Mouse (Mus musculus): Measurements from ENCODE around the gene Gprc5b. TPM values are rescaled to one million over a fixed set of nuclear protein-coding genes. Genes with fewer than 3 reads are reported as not detected.

Gprc5b gene
- polyA plus RNA-seq, 1 experiment from 2014 or later = 9.7 TPM

GRCm38 (mm10) chr7:118999857-119000256 lies 4.8 kb upstream of the Gprc5b start:
- no peak for ATAC-seq (ENCODE audit: insufficient number of reproducible peaks, insufficient read depth, low FRiP score, low TSS enrichment, low read depth)
- Histone ChIP-seq H3K36me3 (no peaks in the 10 kb centered on the region), H3K27me3 (peaks cover 3% of the 10 kb centered on the region; the same call in 1 of the 2 replicates)

GRCm38 (mm10) chr7:118996137-118996837 lies 1.3 kb upstream of the Gprc5b start:
- H3K36me3 ChIP-seq = no peaks in the 10 kb centered on the region
- H3K4me3 ChIP-seq = peak overlapping the region; percentile 70; the same call in 1 of the 2 replicates
- no peak overlapping the region for H3K9ac ChIP-seq
- H3K27ac ChIP-seq = no peak overlapping the region
- peaks cover 3% of the 10 kb centered on the region; the same call in 1 of the 2 replicates for H3K27me3 ChIP-seq
- no peaks in the 10 kb centered on the region for H3K9me3 ChIP-seq
- WGBS = 8% methylated on average over 13 of the region's 13 CpGs
- peak overlapping the region; percentile 94 for H3K4me2 ChIP-seq
- H3K4me1 ChIP-seq = peaks cover 32% of the 10 kb centered on the region
- ATAC-seq (ENCODE audit: insufficient number of reproducible peaks, insufficient read depth, low FRiP score, low TSS enrichment, low read depth) = no peak; the same call in 1 of the 2 replicates

More at GRCm38 (mm10) chr7:118999857-119000256, 4.8 kb upstream of the Gprc5b start:
- H3K4me2 ChIP-seq = no peak overlapping the region
- H3K4me3 ChIP-seq = no peak overlapping the region
- peaks cover 7% of the 10 kb centered on the region for H3K4me1 ChIP-seq
- H3K9ac ChIP-seq = no peak overlapping the region
- no peak overlapping the region for H3K27ac ChIP-seq
- no peaks in the 10 kb centered on the region for H3K9me3 ChIP-seq
- 87% methylated on average over 2 of the region's 2 CpGs for WGBS

- 0 out of 2 replicates have a peak, but pooled peaks have one; percentile 40 for ATAC-seq (ENCODE audit: insufficient number of reproducible peaks, insufficient read depth, low FRiP score, low TSS enrichment, low read depth)
- Histone ChIP-seq H3K4me1 (peaks cover 37% of the 10 kb centered on the region), H3K27ac (no peak overlapping the region), H3K9me3 (no peaks in the 10 kb centered on the region), H3K27me3 (peaks cover 3% of the 10 kb centered on the region; the same call in 1 of the 2 replicates), H3K4me2 (peak overlapping the region; percentile 94), H3K9ac (peak overlapping the region; percentile 85), H3K36me3 (no peaks in the 10 kb centered on the region), H3K4me3 (peak overlapping the region; percentile 70)
- WGBS = 7% methylated on average over 14 of the region's 14 CpGs
These were observed 660 bp upstream of the Gprc5b start for GRCm38 (mm10) chr7:118995671-118996070.

GRCm38 (mm10) chr7:118994231-118994842 lies 674 bp downstream of the Gprc5b start:
- Histone ChIP-seq H3K27ac (peak overlapping the region; percentile 75), H3K4me1 (peaks cover 37% of the 10 kb centered on the region), H3K27me3 (0 out of 2 replicates have a peak, but pooled peaks cover 3% of the 10 kb centered on the region), H3K4me3 (peak overlapping the region; percentile 70), H3K9me3 (no peaks in the 10 kb centered on the region), H3K36me3 (no peaks in the 10 kb centered on the region), H3K9ac (peak overlapping the region; percentile 85), H3K4me2 (peak overlapping the region; percentile 94)
- peak; percentile 18; the same call in 1 of the 2 replicates for ATAC-seq (ENCODE audit: insufficient number of reproducible peaks, insufficient read depth, low FRiP score, low TSS enrichment, low read depth)
- 0% methylated on average over 21 of the region's 21 CpGs for WGBS

- peak overlapping the region; percentile 70 for H3K4me3 ChIP-seq
- WGBS = under 1% methylated on average over 26 of the region's 26 CpGs
- peaks cover 37% of the 10 kb centered on the region for H3K4me1 ChIP-seq
- ATAC-seq (ENCODE audit: insufficient number of reproducible peaks, insufficient read depth, low FRiP score, low TSS enrichment, low read depth) = no peak
- peak overlapping the region; percentile 75 for H3K27ac ChIP-seq
- 0 out of 2 replicates have a peak, but pooled peaks cover 3% of the 10 kb centered on the region for H3K27me3 ChIP-seq
- H3K4me2 ChIP-seq = peak overlapping the region; percentile 94
- no peaks in the 10 kb centered on the region for H3K9me3 ChIP-seq
- no peaks in the 10 kb centered on the region for H3K36me3 ChIP-seq
- H3K9ac ChIP-seq = peak overlapping the region; percentile 85
These were observed 1.3 kb downstream of the Gprc5b start for GRCm38 (mm10) chr7:118993597-118994230.

- H3K4me1 ChIP-seq = peaks cover 37% of the 10 kb centered on the region
- H3K9ac ChIP-seq = peak overlapping the region; percentile 49
- no peak for ATAC-seq (ENCODE audit: insufficient number of reproducible peaks, insufficient read depth, low FRiP score, low TSS enrichment, low read depth)
- peak overlapping the region; percentile 94 for H3K4me2 ChIP-seq
- H3K27ac ChIP-seq = peak overlapping the region; percentile 71
- H3K4me3 ChIP-seq = peak overlapping the region; percentile 70
- 25% methylated on average over 13 of the region's 13 CpGs for whole genome bisulfite sequencing
- 0 out of 2 replicates have a peak, but pooled peaks cover 3% of the 10 kb centered on the region for H3K27me3 ChIP-seq
- H3K9me3 ChIP-seq = no peaks in the 10 kb centered on the region
- H3K36me3 ChIP-seq = no peaks in the 10 kb centered on the region
These were observed 2.2 kb downstream of the Gprc5b start for GRCm38 (mm10) chr7:118992623-118993405.

- Histone ChIP-seq H3K9me3 (no peaks in the 10 kb centered on the region), H3K4me3 (peak overlapping the region; percentile 70), H3K27me3 (0 out of 2 replicates have a peak, but pooled peaks cover 3% of the 10 kb centered on the region), H3K4me1 (peaks cover 41% of the 10 kb centered on the region), H3K4me2 (peak overlapping the region; percentile 94), H3K9ac (peak overlapping the region; percentile 49; the same call in 1 of the 2 replicates), H3K27ac (peak overlapping the region; percentile 71; the same call in 1 of the 2 replicates), H3K36me3 (no peaks in the 10 kb centered on the region)
- 34% methylated on average over 6 of the region's 6 CpGs for WGBS
- no peak for ATAC-seq (ENCODE audit: insufficient number of reproducible peaks, insufficient read depth, low FRiP score, low TSS enrichment, low read depth)
These were observed 2.9 kb downstream of the Gprc5b start for GRCm38 (mm10) chr7:118992080-118992560.

GRCm38 (mm10) chr7:118991341-118991884 lies 3.6 kb downstream of the Gprc5b start:
- no peaks in the 10 kb centered on the region for H3K9me3 ChIP-seq
- 61% methylated on average over 4 of the region's 4 CpGs for WGBS
- 0 out of 2 replicates have a peak, but pooled peaks cover 3% of the 10 kb centered on the region for H3K27me3 ChIP-seq
- H3K4me3 ChIP-seq = no peak overlapping the region
- no peak for ATAC-seq (ENCODE audit: insufficient number of reproducible peaks, insufficient read depth, low FRiP score, low TSS enrichment, low read depth)
- peaks cover 41% of the 10 kb centered on the region for H3K4me1 ChIP-seq
- H3K27ac ChIP-seq = no peak overlapping the region
- no peak overlapping the region for H3K9ac ChIP-seq
- H3K4me2 ChIP-seq = no peak overlapping the region
- H3K36me3 ChIP-seq = no peaks in the 10 kb centered on the region

GRCm38 (mm10) chr7:118990282-118990681 lies 4.7 kb downstream of the Gprc5b start:
- Histone ChIP-seq H3K4me2 (no peak overlapping the region), H3K27me3 (no peaks in the 10 kb centered on the region), H3K4me3 (no peak overlapping the region), H3K36me3 (no peaks in the 10 kb centered on the region), H3K9me3 (no peaks in the 10 kb centered on the region), H3K27ac (no peak overlapping the region), H3K4me1 (peaks cover 35% of the 10 kb centered on the region), H3K9ac (no peak overlapping the region)
- no peak for ATAC-seq (ENCODE audit: insufficient number of reproducible peaks, insufficient read depth, low FRiP score, low TSS enrichment, low read depth)
- 74% methylated on average over 6 of the region's 6 CpGs for WGBS

GRCm38 (mm10) chr7:118989275-118989856 lies 5.6 kb downstream of the Gprc5b start:
- WGBS = 52% methylated on average over 5 of the region's 5 CpGs
- Histone ChIP-seq H3K4me2 (no peak overlapping the region), H3K36me3 (peaks cover 2% of the 10 kb centered on the region), H3K27ac (no peak overlapping the region), H3K27me3 (no peaks in the 10 kb centered on the region), H3K9me3 (no peaks in the 10 kb centered on the region), H3K9ac (no peak overlapping the region), H3K4me1 (peaks cover 34% of the 10 kb centered on the region), H3K4me3 (no peak overlapping the region)
- ATAC-seq (ENCODE audit: insufficient number of reproducible peaks, insufficient read depth, low FRiP score, low TSS enrichment, low read depth) = no peak
